8 mouse cellular contexts compared by ENCODE assay signal in the genomic region with DNA sequence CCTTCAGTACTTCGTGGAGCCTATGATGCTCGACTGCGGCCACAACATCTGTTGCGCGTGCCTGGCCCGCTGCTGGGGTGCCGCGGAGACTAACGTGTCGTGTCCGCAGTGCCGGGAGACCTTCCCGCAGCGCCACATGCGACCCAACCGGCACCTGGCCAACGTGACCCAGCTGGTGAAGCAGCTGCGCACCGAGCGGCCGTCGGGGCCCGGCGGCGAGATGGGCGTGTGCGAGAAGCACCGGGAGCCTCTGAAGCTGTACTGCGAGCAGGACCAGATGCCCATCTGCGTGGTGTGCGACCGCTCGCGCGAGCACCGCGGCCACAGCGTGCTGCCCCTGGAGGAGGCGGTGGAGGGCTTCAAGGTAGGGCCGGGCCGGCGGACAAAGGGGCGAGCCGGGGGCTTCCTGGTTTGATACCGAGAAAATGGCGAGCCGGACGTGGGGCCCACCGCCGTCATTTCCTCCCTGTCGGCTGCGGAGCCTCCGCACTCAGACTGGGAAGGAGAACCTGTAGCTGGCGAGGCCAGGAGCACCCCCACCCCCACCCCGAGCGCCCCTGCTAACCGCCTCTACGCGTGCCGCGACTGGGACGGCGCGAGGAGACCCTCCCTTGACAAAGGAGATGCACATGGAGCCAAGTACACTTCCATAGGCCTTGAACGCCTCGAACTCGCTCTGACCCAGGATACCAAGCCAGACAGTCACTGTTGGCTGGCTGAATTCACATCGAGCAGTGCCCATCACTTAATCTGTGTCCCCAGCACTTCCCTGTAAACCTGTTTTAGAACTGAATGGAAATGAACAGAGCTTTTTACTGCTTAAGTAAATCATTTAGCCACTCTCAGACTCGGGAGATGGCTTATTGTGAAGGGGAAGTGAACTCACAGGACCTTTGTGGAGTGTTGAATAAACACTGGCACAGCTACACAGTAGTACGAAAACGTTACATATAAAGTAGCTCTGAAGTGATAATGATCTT. TPM values are rescaled to one million over a fixed set of nuclear protein-coding genes. Genes with fewer than 3 reads are reported as not detected.
DNase-seq lines count a peak whose midpoint lies in the region; ATAC-seq lines count a peak whose summit lies in the region.

No protein-coding gene starts in this region.

- intact Hi-C loops in left cerebral cortex, postnatal 14 days (cut with DNase I): no loop called here

- H3K9ac ChIP-seq in forebrain, embryonic 14.5 days (ENCODE audit: low read length): peak overlapping the region; percentile 89
- H3K9ac ChIP-seq in hindbrain, embryonic 12.5 days: peak overlapping the region; percentile 90
- H3K9ac ChIP-seq in midbrain, embryonic 15.5 days: peak overlapping the region; percentile 78
- peak overlapping the region; percentile 95 for H3K9ac ChIP-seq in stomach, embryonic 14.5 days (replicated peaks; ENCODE audit: low read depth, low read length)

- H3K36me3 ChIP-seq in forebrain, embryonic 14.5 days (ENCODE audit: control insufficient read depth, insufficient read depth, low read length): peaks cover 41% of the 10 kb centered on the region
- H3K36me3 ChIP-seq in hindbrain, embryonic 12.5 days: peaks cover 38% of the 10 kb centered on the region
- peaks cover 12% of the 10 kb centered on the region; the same call in 1 of the 2 replicates for H3K36me3 ChIP-seq in midbrain, embryonic 15.5 days (replicated peaks)
- peaks cover 37% of the 10 kb centered on the region for H3K36me3 ChIP-seq in stomach, embryonic 14.5 days (ENCODE audit: control insufficient read depth, insufficient read depth, low read length)

- peaks cover 21% of the 10 kb centered on the region for H3K4me1 ChIP-seq in forebrain, embryonic 14.5 days (ENCODE audit: control insufficient read depth, insufficient read depth, low read length)
- H3K4me1 ChIP-seq in hindbrain, embryonic 12.5 days: peaks cover 32% of the 10 kb centered on the region
- H3K4me1 ChIP-seq in midbrain, embryonic 15.5 days: peaks cover 31% of the 10 kb centered on the region
- peaks cover 19% of the 10 kb centered on the region for H3K4me1 ChIP-seq in stomach, embryonic 14.5 days (ENCODE audit: control insufficient read depth, insufficient read depth, low read length)

- H3K4me2 ChIP-seq in forebrain, embryonic 14.5 days (ENCODE audit: low read length): peak overlapping the region; percentile 76
- H3K4me2 ChIP-seq in hindbrain, embryonic 12.5 days (replicated peaks): peak overlapping the region; percentile 84
- peak overlapping the region; percentile 73 for H3K4me2 ChIP-seq in midbrain, embryonic 15.5 days
- H3K4me2 ChIP-seq in stomach, embryonic 14.5 days (replicated peaks; ENCODE audit: low read depth, low read length): peak overlapping the region; percentile 56

- peak; percentile 38 for ATAC-seq in forebrain, embryonic 14.5 days
- ATAC-seq in hindbrain, embryonic 12.5 days (ENCODE audit: low FRiP score): peak; percentile 61
- peak; percentile 61 for ATAC-seq in midbrain, embryonic 15.5 days (replicated peaks)
- peak; percentile 50 for ATAC-seq in stomach, embryonic 14.5 days (ENCODE audit: insufficient number of reproducible peaks, insufficient read depth, low FRiP score, low read depth)

- H3K27ac ChIP-seq in forebrain, embryonic 14.5 days (ENCODE audit: low read depth, low read length): peak overlapping the region; percentile 94
- H3K27ac ChIP-seq in hindbrain, embryonic 12.5 days: peak overlapping the region; percentile 94
- peak overlapping the region; percentile 98 for H3K27ac ChIP-seq in midbrain, embryonic 15.5 days
- H3K27ac ChIP-seq in stomach, embryonic 14.5 days (ENCODE audit: low read length): peak overlapping the region; percentile 95

- H3K27me3 ChIP-seq in forebrain, embryonic 14.5 days (replicated peaks; ENCODE audit: control insufficient read depth, insufficient read depth, low read length): no peaks in the 10 kb centered on the region
- H3K27me3 ChIP-seq in hindbrain, embryonic 12.5 days: no peaks in the 10 kb centered on the region
- no peaks in the 10 kb centered on the region for H3K27me3 ChIP-seq in midbrain, embryonic 15.5 days (replicated peaks)
- H3K27me3 ChIP-seq in stomach, embryonic 14.5 days (ENCODE audit: control insufficient read depth, insufficient read depth, low read length): no peaks in the 10 kb centered on the region

- peak; percentile 28 to 52 for DNase-seq in left cerebral cortex, postnatal 14 days (ENCODE audit: low spot score in 2 of 2)
- DNase-seq in left cerebral cortex, adult 11 months (ENCODE audit: low spot score): no peak
- DNase-seq in cerebellum, adult 11 months: peak; percentile 53
- DNase-seq in forebrain, embryonic 14.5 days (ENCODE audit: low spot score): peak; percentile 54
- DNase-seq in liver: peak; percentile 69

- H3K4me3 ChIP-seq in forebrain, embryonic 14.5 days (ENCODE audit: low read depth, low read length): peak overlapping the region; percentile 99
- H3K4me3 ChIP-seq in hindbrain, embryonic 12.5 days: peak overlapping the region; percentile 99
- H3K4me3 ChIP-seq in midbrain, embryonic 15.5 days: peak overlapping the region; percentile 100
- H3K4me3 ChIP-seq in stomach, embryonic 14.5 days (ENCODE audit: low read depth, low read length): peak overlapping the region; percentile 100

- H3K9me3 ChIP-seq in forebrain, embryonic 14.5 days (replicated peaks; ENCODE audit: control insufficient read depth, low read length): no peaks in the 10 kb centered on the region
- no peaks in the 10 kb centered on the region for H3K9me3 ChIP-seq in hindbrain, embryonic 12.5 days (replicated peaks)
- no peaks in the 10 kb centered on the region for H3K9me3 ChIP-seq in midbrain, embryonic 15.5 days
- H3K9me3 ChIP-seq in stomach, embryonic 14.5 days (ENCODE audit: control insufficient read depth, low read depth, low read length): no peaks in the 10 kb centered on the region

- under 1% methylated on average over 71 of the region's 71 CpGs for WGBS in forebrain, embryonic 14.5 days
- under 1% methylated on average over 71 of the region's 71 CpGs for WGBS in hindbrain, embryonic 12.5 days
- WGBS in midbrain, embryonic 15.5 days: under 1% methylated on average over 71 of the region's 71 CpGs
- under 1% methylated on average over 69 of the region's 71 CpGs for WGBS in stomach, embryonic 14.5 days

RNA-seq across cellular contexts. Expression of a gene that starts 1.6 kb away (rescaled TPM):
- 10 to 100 TPM; 35.7 to 42.3 TPM for total RNA-seq in left cerebral cortex, postnatal 14 days (2021)
- 80.7 and 82.3 TPM in 2 replicates for polyA plus RNA-seq in forebrain, embryonic 14.5 days (2014; fragmentation: Nextera tagmentation; extraction: Ambion mirVana)
- 127 and 130 TPM in 2 replicates for polyA plus RNA-seq in hindbrain, embryonic 12.5 days (2016; fragmentation: Nextera tagmentation; extraction: Ambion mirVana)
- 81.0 and 89.9 TPM in 2 replicates for polyA plus RNA-seq in midbrain, embryonic 15.5 days (2015; fragmentation: Nextera tagmentation; extraction: Ambion mirVana)
- polyA plus RNA-seq in stomach, embryonic 14.5 days (2014; fragmentation: Nextera tagmentation; extraction: Ambion mirVana): 123 and 128 TPM in 2 replicates

RNA-seq across cellular contexts. Expression of a gene that starts 35.2 kb away (rescaled TPM):
- not detected for total RNA-seq in left cerebral cortex, postnatal 14 days (2021)
- polyA plus RNA-seq in forebrain, embryonic 14.5 days (2014; fragmentation: Nextera tagmentation; extraction: Ambion mirVana): not detected in 2 replicates
- polyA plus RNA-seq in hindbrain, embryonic 12.5 days (2016; fragmentation: Nextera tagmentation; extraction: Ambion mirVana): not detected in 2 replicates
- not detected in 2 replicates for polyA plus RNA-seq in midbrain, embryonic 15.5 days (2015; fragmentation: Nextera tagmentation; extraction: Ambion mirVana)
- not detected in 2 replicates for polyA plus RNA-seq in stomach, embryonic 14.5 days (2014; fragmentation: Nextera tagmentation; extraction: Ambion mirVana)

RNA-seq across cellular contexts. Expression of a gene that starts 51.4 kb away (rescaled TPM):
- not detected for total RNA-seq in left cerebral cortex, postnatal 14 days (2021)
- polyA plus RNA-seq in forebrain, embryonic 14.5 days (2014; fragmentation: Nextera tagmentation; extraction: Ambion mirVana): not detected in 2 replicates
- not detected in 2 replicates for polyA plus RNA-seq in hindbrain, embryonic 12.5 days (2016; fragmentation: Nextera tagmentation; extraction: Ambion mirVana)
- polyA plus RNA-seq in midbrain, embryonic 15.5 days (2015; fragmentation: Nextera tagmentation; extraction: Ambion mirVana): not detected in 2 replicates
- not detected in 2 replicates for polyA plus RNA-seq in stomach, embryonic 14.5 days (2014; fragmentation: Nextera tagmentation; extraction: Ambion mirVana)
